Mouse (Mus musculus) ES-E14 (cell line): ENCODE data around the gene Akap7. TPM values are rescaled to one million over a fixed set of nuclear protein-coding genes. Genes with fewer than 3 reads are reported as not detected.

Experiments used
- DNase-seq: peaks from one replicate; pipeline ENCODE4 v3.0.0-alpha.2; 2013; ENCODE audit warnings: low read depth, low spot score
- H3K27ac ChIP-seq: 2 replicates; pipeline ENCODE4 v1.5.1; 2012; ENCODE audit warnings: low read depth, mild to moderate bottlenecking, low read length, moderate library complexity, mixed read lengths; ENCODE audit not compliant: poor library complexity, insufficient read depth, severe bottlenecking
- H3K36me3 ChIP-seq: 2 replicates; pipeline ENCODE4 v1.6.1; 2012; ENCODE audit warnings: mild to moderate bottlenecking, low read length, moderate library complexity, mixed read lengths; ENCODE audit not compliant: control insufficient read depth, poor library complexity, insufficient read depth, severe bottlenecking
- H3K4me1 ChIP-seq, 2 experiments: fragments of 150-350 bp in 1 of 2; sonication (generic) in 1 of 2; 2 replicates each; pipeline ENCODE4 v1.6.1; 2012; ENCODE audit warnings: low read length in 2 of 2, mild to moderate bottlenecking in 1 of 2, mixed read lengths in 1 of 2; ENCODE audit not compliant: control insufficient read depth in 2 of 2, insufficient read depth in 2 of 2, poor library complexity in 1 of 2
- H3K4me3 ChIP-seq, 2 experiments: fragments of 150-350 bp in 1 of 2; sonication (generic) in 1 of 2; 2 replicates each; pipeline ENCODE4 v1.5.1; 2012; ENCODE audit warnings: low read length in 2 of 2, low read depth in 1 of 2, mild to moderate bottlenecking in 1 of 2, mixed read lengths in 1 of 2; ENCODE audit not compliant: insufficient read depth in 1 of 2, poor library complexity in 1 of 2, severe bottlenecking in 1 of 2
- H3K9ac ChIP-seq: 2 replicates; pipeline ENCODE4 v1.6.1; 2012; ENCODE audit warnings: low read depth, mild to moderate bottlenecking, low read length, mixed read lengths; ENCODE audit not compliant: poor library complexity, insufficient read depth, severe bottlenecking
- H3K9me3 ChIP-seq: fragments of 150-350 bp; sonication (generic); 2 replicates; pipeline ENCODE4 v1.6.1; 2012; ENCODE audit warnings: low read depth, mild to moderate bottlenecking, low read length; ENCODE audit not compliant: control insufficient read depth, insufficient read depth
- CHD2 ChIP-seq: IDR thresholded peaks from 2 replicates; pipeline ENCODE4 v1.6.1; 2014; ENCODE audit warnings: mild to moderate bottlenecking, low read depth, low read length, inconsistent platforms
- HCFC1 ChIP-seq: IDR thresholded peaks from 2 replicates; pipeline ENCODE4 v1.6.1; 2012; ENCODE audit warnings: low read length, inconsistent platforms, borderline replicate concordance; ENCODE audit not compliant: insufficient read depth
- MAFK ChIP-seq: IDR thresholded peaks from 2 replicates; pipeline ENCODE4 v1.6.1; 2014; ENCODE audit warnings: mild to moderate bottlenecking, low read depth, low read length, inconsistent platforms; ENCODE audit not compliant: insufficient read depth
- ZC3H11A ChIP-seq: IDR thresholded peaks from 2 replicates; pipeline ENCODE4 v1.6.1; 2012; ENCODE audit warnings: low read depth, mild to moderate bottlenecking, inconsistent platforms, low read length, borderline replicate concordance
- ZNF384 ChIP-seq: IDR thresholded peaks from 2 replicates; pipeline ENCODE4 v1.6.1; 2012; ENCODE audit warnings: low read depth, low read length, inconsistent platforms
- in situ Hi-C, 2 experiments: fragments of 600-800 bp; cut with MboI; formaldehyde crosslinking; loops; one replicate each; pipeline ENCODE4 v1.15.1; 2025; ENCODE audit warnings: low sequenced_read_pairs in 2 of 2, inconsistent platforms in 1 of 2; ENCODE audit not compliant: unreplicated experiment in 2 of 2
- total RNA-seq: library from RNA; depleted of rRNA; stranded (reverse); fragments of 300-350 nt; gene quantifications from 2 replicates; pipeline ENCODE4 v1.2.3, GENCODE M21; 2012

The Akap7 gene
- total RNA-seq, 1 experiment, result 12.8 TPM

GRCm38 (mm10) chr10:25157339-25157738, 150.3 kb downstream of the Akap7 start:
- Histone ChIP-seq H3K4me3 (no peak overlapping the region), H3K36me3 (no peaks in the 10 kb centered on the region), H3K9ac (no peak overlapping the region), H3K9me3 (no peaks in the 10 kb centered on the region), H3K27ac (no peak overlapping the region), H3K4me1 (no peaks in the 10 kb centered on the region)
- no peak for TF ChIP-seq HCFC1
- TF ChIP-seq MAFK, result no peak
- no peak for TF ChIP-seq CHD2
- TF ChIP-seq ZC3H11A, result no peak
- TF ChIP-seq ZNF384, result no peak
- no peak for DNase-seq
- in situ Hi-C loops, result no loop called here

- H3K27ac ChIP-seq, result no peak overlapping the region
- in situ Hi-C loops, result no loop called here
- no peaks in the 10 kb centered on the region for H3K36me3 ChIP-seq
- H3K4me1 ChIP-seq, result no peaks in the 10 kb centered on the region
- H3K9me3 ChIP-seq, result no peaks in the 10 kb centered on the region
- TF ChIP-seq MAFK (no peak), HCFC1 (no peak), ZNF384 (no peak), ZC3H11A (no peak), CHD2 (no peak)
- no peak for DNase-seq
- no peak overlapping the region for H3K4me3 ChIP-seq
- H3K9ac ChIP-seq, result no peak overlapping the region
Observed at GRCm38 (mm10) chr10:25154225-25154624, 153.4 kb downstream of the Akap7 start.

- H3K4me3 ChIP-seq, result no peak overlapping the region
- no peaks in the 10 kb centered on the region for H3K9me3 ChIP-seq
- no peak for TF ChIP-seq MAFK
- no peaks in the 10 kb centered on the region for H3K4me1 ChIP-seq
- no peak overlapping the region for H3K9ac ChIP-seq
- in situ Hi-C loops, result no loop called here
- H3K36me3 ChIP-seq, result no peaks in the 10 kb centered on the region
- H3K27ac ChIP-seq, result no peak overlapping the region
- DNase-seq, result no peak
Observed at GRCm38 (mm10) chr10:25151172-25151800, 156.4 kb downstream of the Akap7 start.

- Histone ChIP-seq H3K4me3 (no peak overlapping the region), H3K9me3 (no peaks in the 10 kb centered on the region), H3K9ac (no peak overlapping the region), H3K27ac (no peak overlapping the region), H3K4me1 (peaks cover 0 to 2% of the 10 kb centered on the region in 2 experiments; a peak in 1 of 4 replicates), H3K36me3 (no peaks in the 10 kb centered on the region)
- TF ChIP-seq CHD2 (no peak), MAFK (no peak), HCFC1 (no peak), ZC3H11A (no peak), ZNF384 (no peak)
- in situ Hi-C loops, result no loop called here
- no peak for DNase-seq
Observed at GRCm38 (mm10) chr10:25145851-25146250, 161.8 kb downstream of the Akap7 start.
